Mouse (Mus musculus) spleen, adult 2 months (tissue): ENCODE data around the gene Bola1.

Experiments
- CTCF ChIP-seq: fragments of 200-500 bp; IDR thresholded peaks from 2 replicates; pipeline ENCODE4 v1.5.1; 2011; ENCODE audit warnings: mild to moderate bottlenecking, inconsistent platforms; ENCODE audit not compliant: insufficient read depth, insufficient read length, insufficient replicate concordance; ENCODE audit errors: extremely low read depth
- POLR2A ChIP-seq: fragments of 200-500 bp; IDR thresholded peaks from 2 replicates; pipeline ENCODE4 v1.6.1; 2011; ENCODE audit warnings: low read depth, low read length, inconsistent platforms

GRCm38 (mm10) chr3:96178902-96179301 lies 40.6 kb downstream of the Bola1 start:
- TF ChIP-seq CTCF (no peak), POLR2A (no peak)
